Mouse (Mus musculus): ENCODE measurements around the gene Ugt1a6b.
"Not testable (repeated sequence)": the region's sequence is repeated elsewhere in the genome, so short reads cannot be mapped to it uniquely, and the experiment has no call there.

Ugt1a6b gene

GRCm38 (mm10) chr1:88125827-88126360, 22.8 kb downstream of the Ugt1a6b start:
- DNase-seq = not testable (repeated sequence)

- not testable (repeated sequence) for DNase-seq
Measured at GRCm38 (mm10) chr1:88129091-88129490, 26.0 kb downstream of the Ugt1a6b start.

GRCm38 (mm10) chr1:88130223-88130622, 27.2 kb downstream of the Ugt1a6b start:
- not testable (repeated sequence) for DNase-seq

GRCm38 (mm10) chr1:88133908-88134456, 30.9 kb downstream of the Ugt1a6b start:
- DNase-seq = no peak

- DNase-seq = not testable (repeated sequence)
Measured at GRCm38 (mm10) chr1:88134457-88135011, 31.5 kb downstream of the Ugt1a6b start, which contains the start of gene Ugt1a6a. Gene Ugt1a6a (plus strand): TSS chr1:88134809.

- not testable (repeated sequence) for DNase-seq
Measured at GRCm38 (mm10) chr1:88135229-88135904, 32.3 kb downstream of the Ugt1a6b start.

GRCm38 (mm10) chr1:88136646-88137045, 33.6 kb downstream of the Ugt1a6b start:
- DNase-seq = no peak

- DNase-seq = no peak
Measured at GRCm38 (mm10) chr1:88137264-88137663, 34.2 kb downstream of the Ugt1a6b start.

- DNase-seq = no peak
Measured at GRCm38 (mm10) chr1:88138145-88138544, 35.1 kb downstream of the Ugt1a6b start.

- not testable (repeated sequence) for DNase-seq
Measured at GRCm38 (mm10) chr1:88140492-88140891, 37.4 kb downstream of the Ugt1a6b start.

- peak; percentile 25 for DNase-seq
Measured at GRCm38 (mm10) chr1:88143966-88144675, 41.1 kb downstream of the Ugt1a6b start.

- not testable (repeated sequence) for DNase-seq
Measured at GRCm38 (mm10) chr1:88145278-88145677, 42.2 kb downstream of the Ugt1a6b start.

GRCm38 (mm10) chr1:88150133-88150532, 47.1 kb downstream of the Ugt1a6b start:
- DNase-seq = not testable (repeated sequence)

GRCm38 (mm10) chr1:88158430-88158829, 55.4 kb downstream of the Ugt1a6b start:
- DNase-seq = no peak

- no peak for DNase-seq
Measured at GRCm38 (mm10) chr1:88165711-88166110, 62.7 kb downstream of the Ugt1a6b start, which contains the start of gene Ugt1a5. Gene Ugt1a5 (plus strand): TSS chr1:88166012.

GRCm38 (mm10) chr1:88172190-88172589, 69.1 kb downstream of the Ugt1a6b start:
- not testable (repeated sequence) for DNase-seq

GRCm38 (mm10) chr1:88179657-88180056, 76.6 kb downstream of the Ugt1a6b start:
- DNase-seq = no peak

GRCm38 (mm10) chr1:88186325-88186935, 83.4 kb downstream of the Ugt1a6b start:
- DNase-seq = no peak

GRCm38 (mm10) chr1:88192136-88192535, 89.1 kb downstream of the Ugt1a6b start:
- DNase-seq = no peak

GRCm38 (mm10) chr1:88195687-88196086, 92.6 kb downstream of the Ugt1a6b start:
- no peak for DNase-seq

GRCm38 (mm10) chr1:88197443-88197842, 94.4 kb downstream of the Ugt1a6b start:
- no peak for DNase-seq

GRCm38 (mm10) chr1:88199996-88200395, 96.9 kb downstream of the Ugt1a6b start:
- DNase-seq = peak; percentile 38

GRCm38 (mm10) chr1:88200456-88200855, 97.4 kb downstream of the Ugt1a6b start, which contains the start of gene Ugt1a2:
Gene Ugt1a2 (plus strand): TSS chr1:88200601.
- DNase-seq = no peak
